Mouse (Mus musculus) naive thymus-derived CD4-positive, alpha-beta T cell, adult 2 months (primary cell): Measurements from ENCODE around the gene Agbl1.

Experiments
- DNase-seq: peaks from one replicate; pipeline ENCODE4 v3.0.0-alpha.2; 2011; ENCODE audit warnings: low read depth

The Agbl1 gene

GRCm38 (mm10) chr7:76389240-76389639 is 159.6 kb downstream of the Agbl1 start:
- no peak for DNase-seq

GRCm38 (mm10) chr7:76392296-76392940 is 162.7 kb downstream of the Agbl1 start:
- no peak for DNase-seq

GRCm38 (mm10) chr7:76392941-76393817 is 163.5 kb downstream of the Agbl1 start:
- DNase-seq: peak; percentile 42

GRCm38 (mm10) chr7:76407930-76408557 is 178.4 kb downstream of the Agbl1 start:
- DNase-seq: no peak

GRCm38 (mm10) chr7:76409020-76409419 is 179.3 kb downstream of the Agbl1 start:
- no peak for DNase-seq

GRCm38 (mm10) chr7:76410403-76411180 is 180.9 kb downstream of the Agbl1 start:
- DNase-seq: no peak

GRCm38 (mm10) chr7:76411933-76412587 is 182.4 kb downstream of the Agbl1 start:
- no peak for DNase-seq

- no peak for DNase-seq
Observed at GRCm38 (mm10) chr7:76416084-76416597, 186.5 kb downstream of the Agbl1 start.

GRCm38 (mm10) chr7:76438581-76438980 is 208.9 kb downstream of the Agbl1 start:
- DNase-seq: no peak

GRCm38 (mm10) chr7:76438988-76439387 is 209.3 kb downstream of the Agbl1 start:
- no peak for DNase-seq

- no peak for DNase-seq
Observed at GRCm38 (mm10) chr7:76462361-76463001, 232.8 kb downstream of the Agbl1 start.

GRCm38 (mm10) chr7:76466427-76466826 is 236.7 kb downstream of the Agbl1 start:
- DNase-seq: no peak

- DNase-seq: no peak
Observed at GRCm38 (mm10) chr7:76474233-76474632, 244.5 kb downstream of the Agbl1 start.

- no peak for DNase-seq
Observed at GRCm38 (mm10) chr7:76485546-76485945, 255.9 kb downstream of the Agbl1 start.

GRCm38 (mm10) chr7:76487519-76487918 is 257.8 kb downstream of the Agbl1 start:
- no peak for DNase-seq

- DNase-seq: no peak
Observed at GRCm38 (mm10) chr7:76524291-76524690, 294.6 kb downstream of the Agbl1 start.

GRCm38 (mm10) chr7:76546456-76546855 is 316.8 kb downstream of the Agbl1 start:
- DNase-seq: no peak

- no peak for DNase-seq
Observed at GRCm38 (mm10) chr7:76547313-76547712, 317.6 kb downstream of the Agbl1 start.

- no peak for DNase-seq
Observed at GRCm38 (mm10) chr7:76551860-76552259, 322.2 kb downstream of the Agbl1 start.

- no peak for DNase-seq
Observed at GRCm38 (mm10) chr7:76560564-76561258, 331.0 kb downstream of the Agbl1 start.
